Mouse (Mus musculus) midbrain, embryonic 11.5 days (tissue): Measurements from ENCODE around the gene Plk1. TPM values are rescaled to one million over a fixed set of nuclear protein-coding genes. Genes with fewer than 3 reads are reported as not detected.

Experiments used
- ATAC-seq: fragments of 200-750 bp; cut with Nextera tagmentation; 2 replicates; pipeline ENCODE4 v1.8.0; 2017; ENCODE audit warnings: moderate TSS enrichment, moderate library complexity; ENCODE audit not compliant: low FRiP score
- DNase-seq: peaks from one replicate; pipeline ENCODE4 v3.0.0; 2015; ENCODE audit warnings: low spot score; ENCODE audit errors: missing footprints
- H3K27ac ChIP-seq: fragments of 300-500 bp; sonication (generic); 2 replicates; pipeline ENCODE4 v1.5.1; 2014; ENCODE audit warnings: low read depth, low read length
- H3K27me3 ChIP-seq: fragments of 300-500 bp; sonication (generic); 2 replicates; pipeline ENCODE4 v1.6.1; 2014; ENCODE audit warnings: mild to moderate bottlenecking, low read length, moderate library complexity, mixed read lengths; ENCODE audit not compliant: control insufficient read depth, insufficient read depth
- H3K36me3 ChIP-seq: fragments of 300-500 bp; sonication (generic); 2 replicates; pipeline ENCODE4 v1.6.1; 2014; ENCODE audit warnings: mild to moderate bottlenecking, low read length, moderate library complexity, mixed read lengths; ENCODE audit not compliant: control insufficient read depth, insufficient read depth
- H3K4me1 ChIP-seq: fragments of 300-500 bp; sonication (generic); 2 replicates; pipeline ENCODE4 v1.6.1; 2014; ENCODE audit warnings: low read length; ENCODE audit not compliant: control insufficient read depth, insufficient read depth
- H3K4me2 ChIP-seq: fragments of 300-500 bp; sonication (generic); 2 replicates; pipeline ENCODE4 v1.6.1; 2014; ENCODE audit warnings: mild to moderate bottlenecking, moderate library complexity
- H3K4me3 ChIP-seq: fragments of 300-500 bp; sonication (generic); 2 replicates; pipeline ENCODE4 v1.5.1; 2014; ENCODE audit warnings: low read depth, low read length
- H3K9ac ChIP-seq: fragments of 300-500 bp; sonication (generic); 2 replicates; pipeline ENCODE4 v1.6.1; 2014; ENCODE audit warnings: low read length
- H3K9me3 ChIP-seq: fragments of 300-500 bp; sonication (generic); 2 replicates; pipeline ENCODE4 v1.6.1; 2016; ENCODE audit warnings: low read length; ENCODE audit not compliant: control insufficient read depth
- WGBS: fragments of 180-500 bp; shearing (Covaris S2); extraction: QIAGEN DNeasy Blood & Tissue Kit; methylation state at CpG from one replicate; pipeline ENCODE4 v1.1.7; 2014; 5-methylcytosine and 5-hydroxymethylcytosine counted together
- polyA plus RNA-seq: library from polyadenylated mRNA; unstranded; fragments of >200 nt; fragmentation: Nextera tagmentation; extraction: Ambion mirVana; gene quantifications from 2 replicates; pipeline ENCODE4 v1.2.1, GENCODE M21; 2014

Gene Plk1
- polyA plus RNA-seq, 1 experiment from 2014 or later: 129 TPM

DNA sequence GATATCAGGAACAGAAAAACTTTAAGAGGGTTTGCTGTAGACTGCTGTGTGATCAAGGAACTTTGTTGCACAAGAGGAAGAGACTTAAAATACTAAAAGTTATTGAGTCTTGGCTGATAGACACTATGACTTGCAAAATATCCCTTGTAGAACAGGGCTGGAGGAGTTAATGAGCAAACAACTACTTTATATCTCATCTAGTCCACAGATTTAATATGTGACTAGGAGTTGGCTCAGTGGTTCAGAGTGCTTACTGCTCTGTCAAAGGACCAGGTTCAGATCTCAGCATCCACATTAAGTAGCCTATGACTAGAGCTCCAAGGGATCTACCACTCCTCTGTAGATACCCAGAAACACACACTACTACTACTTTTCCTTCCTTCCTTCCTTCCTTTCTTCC is 22.2 kb upstream of the Plk1 start:
- no peak overlapping the region for H3K4me3 ChIP-seq
- no peak overlapping the region for H3K27ac ChIP-seq

DNA sequence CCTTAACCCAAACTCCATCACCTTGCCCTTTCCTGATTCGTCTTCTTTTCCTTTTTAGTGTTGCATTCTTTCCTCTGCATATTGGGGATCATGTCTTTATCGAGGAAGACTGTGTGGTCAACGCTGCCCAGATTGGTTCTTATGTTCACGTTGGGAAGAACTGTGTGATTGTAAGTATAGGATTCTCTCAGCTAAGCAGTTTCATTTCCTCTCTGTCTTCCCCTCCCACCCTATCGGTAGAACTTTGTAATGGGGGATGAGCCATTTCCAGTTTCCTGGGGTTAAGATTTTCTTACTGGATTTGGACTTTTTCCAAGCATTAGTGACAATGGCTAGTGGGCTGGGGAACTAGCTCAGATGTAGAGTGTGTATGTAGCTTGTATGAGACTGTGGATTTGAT is 21.0 kb upstream of the Plk1 start:
- H3K27me3 ChIP-seq: no peaks in the 10 kb centered on the region
- no peak overlapping the region for H3K27ac ChIP-seq
- ATAC-seq (no peak), DNase-seq (no peak)
- no peaks in the 10 kb centered on the region for H3K9me3 ChIP-seq
- no peak overlapping the region for H3K4me3 ChIP-seq
- 92% methylated on average over 5 of the region's 5 CpGs for WGBS
- H3K9ac ChIP-seq: no peak overlapping the region
- H3K36me3 ChIP-seq: peaks cover 8% of the 10 kb centered on the region
- H3K4me1 ChIP-seq: peaks cover 5% of the 10 kb centered on the region; the same call in 1 of the 2 replicates
- H3K4me2 ChIP-seq: no peak overlapping the region

More for the DNA sequence above, 22.2 kb upstream of the Plk1 start:
- peaks cover 6% of the 10 kb centered on the region; the same call in 1 of the 2 replicates for H3K4me1 ChIP-seq
- no peaks in the 10 kb centered on the region for H3K9me3 ChIP-seq
- no peak overlapping the region for H3K4me2 ChIP-seq
- no peak for DNase-seq
- no peaks in the 10 kb centered on the region for H3K27me3 ChIP-seq
- ATAC-seq: no peak
- peaks cover 8% of the 10 kb centered on the region for H3K36me3 ChIP-seq
- H3K9ac ChIP-seq: no peak overlapping the region

DNA sequence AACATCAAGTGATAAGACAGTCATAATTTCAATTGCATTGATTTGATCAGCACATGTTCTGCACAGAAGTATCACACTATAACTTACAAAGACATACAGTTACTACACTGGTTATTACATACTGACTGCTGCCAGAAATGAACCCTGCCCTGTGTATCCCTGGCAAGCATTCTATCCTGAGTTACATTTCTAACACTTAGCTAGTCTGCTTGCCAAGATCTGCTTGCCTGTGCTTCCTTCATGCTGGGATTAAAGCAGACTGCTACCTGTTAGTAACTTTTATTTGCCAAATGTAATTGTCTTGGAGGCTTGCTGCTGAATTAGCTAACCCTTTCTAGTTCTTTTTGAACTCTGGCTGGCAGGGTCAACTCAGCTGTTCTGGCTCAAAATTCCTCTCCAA is 18.2 kb upstream of the Plk1 start:
- Histone ChIP-seq H3K9me3 (no peaks in the 10 kb centered on the region), H3K9ac (no peak overlapping the region), H3K27me3 (no peaks in the 10 kb centered on the region), H3K4me3 (no peak overlapping the region), H3K27ac (no peak overlapping the region), H3K4me1 (no peaks in the 10 kb centered on the region), H3K4me2 (no peak overlapping the region), H3K36me3 (peaks cover 11% of the 10 kb centered on the region)
- no peak for ATAC-seq
- no peak for DNase-seq

DNA sequence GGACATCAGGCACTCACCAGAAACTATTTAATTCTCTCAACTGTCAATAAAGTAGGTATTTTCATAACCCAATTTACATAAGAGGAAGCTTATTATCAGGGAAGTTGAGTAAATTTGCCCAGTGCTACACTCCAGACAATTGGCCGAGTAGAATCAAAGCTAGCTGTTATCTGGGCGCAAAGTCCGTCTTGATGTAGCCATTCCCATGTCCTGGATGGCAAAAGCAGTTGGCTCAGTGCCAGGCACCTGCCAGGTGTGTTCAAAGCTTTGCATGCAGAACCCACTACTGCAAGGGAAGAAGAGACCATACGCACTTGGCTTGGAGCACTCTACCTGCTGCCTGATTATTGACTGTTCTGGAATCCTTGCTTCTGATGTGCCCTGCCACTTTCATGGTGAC is 6.8 kb upstream of the Plk1 start:
- Histone ChIP-seq H3K9ac (no peak overlapping the region), H3K27me3 (no peaks in the 10 kb centered on the region), H3K4me1 (no peaks in the 10 kb centered on the region), H3K4me2 (no peak overlapping the region), H3K36me3 (peaks cover 9% of the 10 kb centered on the region; the same call in 1 of the 2 replicates), H3K9me3 (no peaks in the 10 kb centered on the region), H3K27ac (no peak overlapping the region), H3K4me3 (no peak overlapping the region)
- 92% methylated on average over 4 of the region's 4 CpGs for WGBS
- DNase-seq (no peak), ATAC-seq (no peak)

DNA sequence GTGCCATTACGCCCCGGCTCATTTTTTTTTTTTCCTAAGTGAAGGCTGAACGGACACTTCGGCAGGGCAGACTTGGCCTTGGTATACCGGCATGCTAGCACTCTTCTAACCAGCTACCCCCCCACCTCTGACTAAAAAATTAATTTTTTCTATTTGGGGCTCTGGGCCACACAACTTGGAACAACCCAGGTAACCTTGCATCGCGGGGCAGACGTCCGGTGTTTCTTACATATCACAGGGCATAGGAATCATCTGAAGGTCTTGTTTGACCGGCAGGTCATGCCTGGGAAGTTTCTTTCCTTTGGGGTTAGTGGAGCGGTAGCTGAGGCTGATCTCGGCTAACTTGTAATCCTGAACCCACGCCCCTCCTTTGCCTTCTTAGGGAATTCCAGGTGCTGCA is 751 bp upstream of the Plk1 start:
- Histone ChIP-seq H3K9ac (peak overlapping the region; percentile 90), H3K36me3 (peaks cover 16% of the 10 kb centered on the region), H3K27me3 (no peaks in the 10 kb centered on the region), H3K4me1 (peaks cover 30% of the 10 kb centered on the region), H3K9me3 (no peaks in the 10 kb centered on the region), H3K4me2 (peak overlapping the region; percentile 76), H3K27ac (peak overlapping the region; percentile 75), H3K4me3 (peak overlapping the region; percentile 82)
- peak; percentile 1; the same call in 1 of the 2 replicates for ATAC-seq
- WGBS: 6% methylated on average over 13 of the region's 13 CpGs
- DNase-seq: peak; percentile 88

DNA sequence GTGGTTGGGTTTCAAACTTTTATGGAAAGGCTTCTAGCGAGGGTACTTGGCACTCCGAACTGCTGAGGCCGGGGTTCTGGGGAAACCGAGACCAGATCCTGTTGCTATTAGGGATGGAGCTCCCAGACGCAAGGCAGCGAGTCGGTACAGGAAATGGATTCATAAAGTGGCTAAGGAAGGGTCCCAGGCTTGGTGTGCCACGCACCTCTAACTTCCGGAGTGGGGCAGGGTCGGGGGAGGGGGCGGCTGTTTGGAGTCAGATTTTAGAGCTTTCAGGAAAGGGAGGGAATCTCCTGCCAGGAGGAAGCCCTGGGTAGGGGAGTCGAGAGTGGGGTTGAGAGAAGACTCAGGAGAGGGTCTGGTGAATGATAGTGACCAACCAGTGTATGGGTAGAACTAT is 798 bp downstream of the Plk1 start:
- Histone ChIP-seq H3K9me3 (no peaks in the 10 kb centered on the region), H3K4me1 (peaks cover 30% of the 10 kb centered on the region), H3K9ac (peak overlapping the region; percentile 90), H3K27me3 (no peaks in the 10 kb centered on the region), H3K4me3 (peak overlapping the region; percentile 82), H3K4me2 (peak overlapping the region; percentile 76), H3K27ac (peak overlapping the region; percentile 32; the same call in 1 of the 2 replicates), H3K36me3 (peaks cover 22% of the 10 kb centered on the region)
- ATAC-seq (no peak), DNase-seq (peak; percentile 89)
- WGBS: 1% methylated on average over 12 of the region's 12 CpGs

DNA sequence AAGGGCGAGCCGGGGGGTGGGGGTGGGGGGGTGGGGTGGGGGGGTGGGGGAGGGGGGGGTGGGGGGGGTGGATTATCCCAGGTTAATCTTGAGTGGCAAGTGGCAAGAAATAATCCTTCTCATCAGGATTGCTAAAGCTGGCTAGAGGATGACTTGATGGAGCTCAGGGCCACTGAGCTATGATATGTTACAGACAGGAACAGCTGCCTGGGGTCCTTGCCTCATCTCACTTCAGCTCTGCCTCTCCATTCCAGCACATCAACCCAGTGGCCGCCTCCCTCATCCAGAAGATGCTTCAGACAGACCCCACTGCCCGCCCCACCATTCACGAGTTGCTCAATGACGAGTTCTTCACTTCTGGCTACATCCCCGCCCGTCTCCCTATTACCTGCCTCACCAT is 4.5 kb downstream of the Plk1 start:
- Histone ChIP-seq H3K4me3 (no peak overlapping the region), H3K36me3 (peaks cover 45% of the 10 kb centered on the region), H3K4me2 (no peak overlapping the region), H3K27ac (no peak overlapping the region), H3K4me1 (peaks cover 24% of the 10 kb centered on the region), H3K27me3 (no peaks in the 10 kb centered on the region), H3K9ac (no peak overlapping the region), H3K9me3 (no peaks in the 10 kb centered on the region)
- ATAC-seq (no peak), DNase-seq (no peak)
- WGBS: 91% methylated on average over 8 of the region's 8 CpGs

DNA sequence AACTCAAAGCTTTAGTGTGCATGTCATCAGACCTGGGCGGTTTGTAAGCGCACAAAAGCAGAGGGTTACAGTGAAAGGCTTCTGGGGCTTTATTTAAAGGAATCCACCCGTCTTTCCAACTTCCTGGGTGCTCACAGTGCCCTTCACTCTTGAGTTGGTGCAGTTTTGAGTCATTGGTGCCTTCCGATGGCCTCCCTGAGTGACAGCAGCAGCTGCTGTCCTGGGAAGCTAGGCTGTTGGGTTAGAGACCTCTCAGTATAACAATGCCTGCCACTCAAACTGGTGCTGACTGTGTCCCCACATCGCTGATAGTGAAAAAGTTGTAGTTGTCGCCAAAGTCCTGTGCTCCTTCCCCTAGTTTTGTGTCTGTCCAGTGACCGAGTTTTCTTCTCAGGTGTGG is 8.0 kb downstream of the Plk1 start:
- ATAC-seq (no peak), DNase-seq (no peak)
- H3K9me3 ChIP-seq: no peaks in the 10 kb centered on the region
- WGBS: 95% methylated on average over 7 of the region's 7 CpGs
- peaks cover 48% of the 10 kb centered on the region for H3K36me3 ChIP-seq
- H3K4me2 ChIP-seq: no peak overlapping the region
- no peaks in the 10 kb centered on the region for H3K27me3 ChIP-seq
- H3K4me1 ChIP-seq: peaks cover 2% of the 10 kb centered on the region; the same call in 1 of the 2 replicates
- H3K27ac ChIP-seq: no peak overlapping the region
- no peak overlapping the region for H3K9ac ChIP-seq
- no peak overlapping the region for H3K4me3 ChIP-seq

DNA sequence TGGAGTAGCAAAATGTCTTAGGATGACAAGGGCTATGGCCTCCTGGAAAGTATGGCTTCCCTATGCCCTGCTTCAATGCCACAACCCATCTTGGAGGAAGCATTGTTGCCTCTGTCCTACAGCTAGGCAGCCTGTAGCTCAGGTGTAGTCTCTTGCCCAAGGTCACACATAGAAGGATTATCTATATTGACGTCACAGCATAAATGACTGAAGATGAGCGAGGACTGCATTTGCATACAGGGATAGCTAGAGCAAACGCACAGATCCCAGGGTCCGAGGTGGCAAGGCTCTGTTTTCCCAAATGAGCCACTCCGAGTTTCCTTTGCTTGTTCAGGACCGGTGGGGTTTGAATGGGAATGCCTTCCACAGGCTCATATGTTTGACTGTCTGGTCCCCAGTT is 11.5 kb downstream of the Plk1 start:
- H3K27me3 ChIP-seq: no peaks in the 10 kb centered on the region
- DNase-seq: no peak
- H3K27ac ChIP-seq: no peak overlapping the region
- H3K4me1 ChIP-seq: no peaks in the 10 kb centered on the region
- H3K9me3 ChIP-seq: no peaks in the 10 kb centered on the region
- H3K36me3 ChIP-seq: peaks cover 27% of the 10 kb centered on the region
- WGBS: 84% methylated on average over 6 of the region's 6 CpGs
- no peak for ATAC-seq
- no peak overlapping the region for H3K4me2 ChIP-seq
- no peak overlapping the region for H3K4me3 ChIP-seq
- no peak overlapping the region for H3K9ac ChIP-seq

DNA sequence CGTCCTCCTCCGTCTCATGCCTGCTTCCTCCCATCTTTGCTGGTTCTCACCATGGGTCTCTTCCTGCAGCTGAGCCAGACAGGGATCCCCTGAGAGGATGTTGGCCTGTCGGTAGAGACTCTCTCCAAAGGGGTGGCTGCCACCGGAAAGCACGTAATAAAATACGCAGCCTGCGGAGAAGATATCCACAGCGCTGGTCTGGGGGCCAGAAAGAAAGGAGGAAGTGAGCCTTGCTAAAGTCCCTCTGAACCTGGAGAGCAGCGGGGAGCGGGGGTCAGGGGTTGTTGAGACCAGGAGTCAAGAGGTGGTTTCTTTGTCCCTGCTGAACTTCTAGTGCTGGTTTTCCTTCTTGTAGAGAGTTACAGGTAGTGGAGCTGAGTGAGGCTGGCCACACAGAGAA is 12.4 kb downstream of the Plk1 start:
- Histone ChIP-seq H3K9me3 (no peaks in the 10 kb centered on the region), H3K4me3 (no peak overlapping the region), H3K4me2 (no peak overlapping the region), H3K27me3 (no peaks in the 10 kb centered on the region), H3K36me3 (peaks cover 20% of the 10 kb centered on the region; the same call in 1 of the 2 replicates), H3K27ac (no peak overlapping the region), H3K9ac (no peak overlapping the region), H3K4me1 (no peaks in the 10 kb centered on the region)
- DNase-seq (peak; percentile 57), ATAC-seq (no peak)
- 82% methylated on average over 10 of the region's 10 CpGs for WGBS
